Mouse (Mus musculus) brain, embryonic 14.5 days (tissue): ENCODE data around the gene Tulp4.

Experiments used
- CTCF ChIP-seq: fragments of 200-500 bp; IDR thresholded peaks from 2 replicates; pipeline ENCODE4 v1.5.1; 2012; ENCODE audit warnings: inconsistent platforms, mild to moderate bottlenecking, moderate library complexity, borderline replicate concordance; ENCODE audit not compliant: insufficient read depth, insufficient read length; ENCODE audit errors: extremely low read depth
- POLR2A ChIP-seq: fragments of 200-500 bp; IDR thresholded peaks from 2 replicates; pipeline ENCODE4 v1.6.1; 2012; ENCODE audit warnings: mild to moderate bottlenecking, inconsistent platforms, borderline replicate concordance; ENCODE audit not compliant: poor library complexity, insufficient read depth, insufficient read length, severe bottlenecking; ENCODE audit errors: extremely low read depth

- TF ChIP-seq CTCF (no peak), POLR2A (no peak)
Measured at GRCm38 (mm10) chr17:6186651-6187050, 80.4 kb downstream of the Tulp4 start.
